8 mouse cellular contexts compared by ENCODE assay signal in the genomic region with DNA sequence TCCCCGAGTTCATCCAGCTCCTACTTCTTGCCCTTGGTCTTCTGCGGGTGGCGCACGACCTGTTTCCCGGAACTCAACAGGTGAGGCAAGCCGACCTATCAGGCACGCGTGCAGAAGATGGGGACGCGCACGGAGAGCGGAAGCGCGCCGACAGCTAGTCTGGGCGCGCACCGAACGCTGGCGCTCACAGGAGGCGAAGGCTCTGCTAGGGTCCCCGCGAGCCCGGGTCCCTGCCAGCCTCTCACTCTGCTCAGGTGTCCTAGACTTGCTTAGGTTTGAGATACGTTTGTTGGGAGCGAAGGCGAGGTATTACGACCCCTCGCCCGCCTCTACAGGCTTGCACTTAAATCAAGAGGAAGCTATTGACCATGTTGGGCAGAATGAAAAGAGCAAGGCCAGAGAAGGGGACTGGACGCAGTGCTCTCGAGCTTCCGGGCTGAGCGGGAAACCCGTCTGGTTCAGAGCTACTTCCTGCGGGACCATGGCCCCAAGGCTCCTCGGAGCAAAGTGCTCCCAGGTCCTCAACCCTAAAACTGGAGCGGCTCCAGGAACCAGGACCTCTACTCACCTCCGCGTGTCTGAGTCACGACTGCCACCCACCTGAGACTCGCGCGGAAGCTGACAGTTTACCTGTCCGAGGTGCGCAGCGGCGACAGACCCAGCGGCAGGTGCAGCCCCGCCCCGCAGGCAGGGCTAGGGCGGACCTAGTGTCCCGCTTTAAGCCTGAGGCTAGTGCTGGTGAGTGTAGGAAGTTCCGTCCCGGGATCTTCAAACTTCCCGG. TPM values are rescaled to one million over a fixed set of nuclear protein-coding genes. Genes with fewer than 3 reads are reported as not detected.
DNase-seq lines count a peak whose midpoint lies in the region; ATAC-seq and TF ChIP-seq lines count a peak whose summit lies in the region.

Gene Sigirr, minus strand, starts transcription at position 662 of the 781 bp plus-strand sequence.

- peak within 1 kb of the TSS; percentile 60 for H3K4me3 ChIP-seq in layer of hippocampus, adult 2 months
- peak within 1 kb of the TSS; percentile 57 for H3K4me3 ChIP-seq in brown adipose tissue, adult 24 weeks (ENCODE audit: insufficient read depth, low read depth, low read length)

- peak; percentile 47 for ATAC-seq in megakaryocyte progenitor cell, adult 5-6 weeks (replicated peaks; ENCODE audit: poor library complexity)

- intact Hi-C loops in left cerebral cortex, postnatal 25 days (cut with DNase I), result no loop called here

- no peak for TF ChIP-seq CTCF in layer of hippocampus, adult 2 months (conservative IDR thresholded peaks at IDR 0.05)

- DNase-seq in layer of hippocampus, adult 2 months (ENCODE audit: low spot score in 2 of 2), result peak in 1 of 2 experiments; percentile 32
- no peak for DNase-seq in layer of hippocampus, adult 9-10 months (ENCODE audit: low spot score)
- DNase-seq in heart, postnatal 4 days, result peak; percentile 26
- DNase-seq in left cerebral cortex, postnatal 25 days (ENCODE audit: low spot score in 2 of 2), result peak; percentile 15 to 27
- DNase-seq in spleen, postnatal 10 days (ENCODE audit: low spot score in 2 of 2), result peak; percentile 50 to 69
- DNase-seq in ovary, adult 18-20 months (ENCODE audit: low spot score), result no peak

- H3K4me1 ChIP-seq in brown adipose tissue, adult 24 weeks (ENCODE audit: control insufficient read depth, insufficient read depth, insufficient read length, low read length), result peaks cover 4% of the 10 kb centered on the region

- peak within 1 kb of the TSS; percentile 61; the same call in 1 of the 2 replicates for H3K27ac ChIP-seq in layer of hippocampus, adult 2 months
- no peak within 1 kb of the TSS for H3K27ac ChIP-seq in brown adipose tissue, adult 24 weeks (replicated peaks; ENCODE audit: low read depth, low read length)

RNA-seq across cellular contexts. Expression of gene Sigirr, which starts in this region (rescaled TPM):
- 1 to 10 TPM; 2.1 to 2.5 TPM for total RNA-seq in layer of hippocampus, adult 2 months (2021)
- 1.1 and 2.9 TPM in 2 replicates for polyA plus RNA-seq in brown adipose tissue, adult 24 weeks (2012; ENCODE audit: insufficient read depth, insufficient read length, missing spikeins)
- 1 to 10 TPM; 3.3 to 4.3 TPM for total RNA-seq in heart, postnatal 4 days (2021)
- 1 to 10 TPM; 2.9 to 3.2 TPM for total RNA-seq in left cerebral cortex, postnatal 25 days (2021)
- 12.3 and 12.6 TPM in 2 replicates for total RNA-seq in megakaryocyte progenitor cell, adult 5-6 weeks (2015)
- total RNA-seq in megakaryocyte progenitor cell, adult 5-6 weeks (2017), result 5.8 and 14.0 TPM in 2 replicates

Comparison
In these comparisons a context has a peak if more than half of its experiments do, and no peak if none do; other contexts are left out.
1. DNase-seq: peak in heart, postnatal 4 days (single experiment), left cerebral cortex, postnatal 25 days (2 of 2) and spleen, postnatal 10 days (2 of 2); none in layer of hippocampus, adult 9-10 months (single experiment) and ovary, adult 18-20 months (single experiment).